Mouse (Mus musculus): Measurements from ENCODE around the gene Rassf7. TPM values are rescaled to one million over a fixed set of nuclear protein-coding genes. Genes with fewer than 3 reads are reported as not detected.

The Rassf7 gene
- polyA plus RNA-seq, 1 experiment from 2014 or later: 15.3 TPM

GRCm38 (mm10) chr7:141198121-141198520 lies 17.5 kb upstream of the Rassf7 start:
- H3K9me3 ChIP-seq: no peaks in the 10 kb centered on the region

DNA sequence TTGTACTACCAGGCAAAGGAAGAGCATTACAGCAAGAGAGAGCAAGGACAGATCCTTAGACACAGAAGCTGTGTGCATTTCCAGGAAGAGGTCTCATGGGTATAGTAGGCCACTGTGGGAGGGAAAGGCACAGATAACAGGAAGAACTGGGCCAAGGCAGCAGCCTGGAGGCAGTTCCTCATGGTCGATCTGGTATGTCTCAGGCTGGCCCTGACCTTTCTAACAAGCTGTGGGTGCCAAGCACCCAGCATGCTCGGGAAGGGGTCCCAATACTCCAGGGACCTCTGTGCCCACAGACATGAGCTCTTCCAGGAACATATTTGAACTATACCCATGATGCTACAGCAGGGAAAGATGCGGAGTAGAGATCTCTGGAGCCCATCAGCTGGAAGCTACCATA lies 11.1 kb upstream of the Rassf7 start:
- Histone ChIP-seq H3K4me2 (no peak overlapping the region), H3K36me3 (no peaks in the 10 kb centered on the region), H3K27ac (replicated peaks) (no peak overlapping the region), H3K9ac (no peak overlapping the region), H3K9me3 (no peaks in the 10 kb centered on the region), H3K27me3 (replicated peaks) (no peaks in the 10 kb centered on the region; the same call in 1 of the 2 replicates), H3K4me3 (no peak overlapping the region), H3K4me1 (no peaks in the 10 kb centered on the region)
- no peak for ATAC-seq (ENCODE audit: extremely low read depth, insufficient number of reproducible peaks, low FRiP score, low TSS enrichment)
- 71% methylated on average over 3 of the region's 3 CpGs for WGBS

More at GRCm38 (mm10) chr7:141198121-141198520, 17.5 kb upstream of the Rassf7 start:
- no peak for ATAC-seq (ENCODE audit: extremely low read depth, insufficient number of reproducible peaks, low FRiP score, low TSS enrichment)
- no peaks in the 10 kb centered on the region for H3K36me3 ChIP-seq
- H3K9ac ChIP-seq: no peak overlapping the region
- H3K27me3 ChIP-seq (replicated peaks): no peaks in the 10 kb centered on the region
- WGBS: 85% methylated on average over 4 of the region's 4 CpGs
- H3K4me3 ChIP-seq: no peak overlapping the region
- H3K4me1 ChIP-seq: peaks cover 10% of the 10 kb centered on the region
- no peak overlapping the region for H3K4me2 ChIP-seq
- no peak overlapping the region for H3K27ac ChIP-seq (replicated peaks)

DNA sequence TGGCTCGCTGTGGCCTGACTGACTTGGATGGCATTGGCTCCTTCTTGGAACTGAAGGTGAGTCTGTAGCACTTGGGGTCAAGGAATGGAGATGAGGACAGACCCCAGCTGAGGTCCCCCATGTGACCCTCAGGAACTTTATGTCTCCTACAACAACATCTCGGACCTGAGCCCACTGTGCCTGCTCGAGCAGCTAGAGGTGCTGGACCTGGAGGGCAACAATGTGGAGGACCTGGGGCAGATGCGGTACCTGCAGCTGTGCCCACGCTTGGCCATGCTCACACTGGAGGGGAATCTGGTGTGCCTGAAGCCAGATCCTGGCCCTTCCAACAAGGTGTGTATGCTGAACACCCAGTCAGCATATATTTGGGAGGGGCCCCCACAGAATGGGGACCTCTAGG lies 10.2 kb upstream of the Rassf7 start:
- WGBS: 84% methylated on average over 5 of the region's 5 CpGs
- Histone ChIP-seq H3K4me2 (no peak overlapping the region), H3K27ac (replicated peaks) (no peak overlapping the region), H3K4me3 (no peak overlapping the region), H3K9ac (no peak overlapping the region), H3K4me1 (0 out of 2 replicates have a peak, but pooled peaks cover 8% of the 10 kb centered on the region), H3K9me3 (no peaks in the 10 kb centered on the region), H3K36me3 (no peaks in the 10 kb centered on the region), H3K27me3 (replicated peaks) (peaks cover 1% of the 10 kb centered on the region; the same call in 1 of the 2 replicates)
- no peak for ATAC-seq (ENCODE audit: extremely low read depth, insufficient number of reproducible peaks, low FRiP score, low TSS enrichment)

DNA sequence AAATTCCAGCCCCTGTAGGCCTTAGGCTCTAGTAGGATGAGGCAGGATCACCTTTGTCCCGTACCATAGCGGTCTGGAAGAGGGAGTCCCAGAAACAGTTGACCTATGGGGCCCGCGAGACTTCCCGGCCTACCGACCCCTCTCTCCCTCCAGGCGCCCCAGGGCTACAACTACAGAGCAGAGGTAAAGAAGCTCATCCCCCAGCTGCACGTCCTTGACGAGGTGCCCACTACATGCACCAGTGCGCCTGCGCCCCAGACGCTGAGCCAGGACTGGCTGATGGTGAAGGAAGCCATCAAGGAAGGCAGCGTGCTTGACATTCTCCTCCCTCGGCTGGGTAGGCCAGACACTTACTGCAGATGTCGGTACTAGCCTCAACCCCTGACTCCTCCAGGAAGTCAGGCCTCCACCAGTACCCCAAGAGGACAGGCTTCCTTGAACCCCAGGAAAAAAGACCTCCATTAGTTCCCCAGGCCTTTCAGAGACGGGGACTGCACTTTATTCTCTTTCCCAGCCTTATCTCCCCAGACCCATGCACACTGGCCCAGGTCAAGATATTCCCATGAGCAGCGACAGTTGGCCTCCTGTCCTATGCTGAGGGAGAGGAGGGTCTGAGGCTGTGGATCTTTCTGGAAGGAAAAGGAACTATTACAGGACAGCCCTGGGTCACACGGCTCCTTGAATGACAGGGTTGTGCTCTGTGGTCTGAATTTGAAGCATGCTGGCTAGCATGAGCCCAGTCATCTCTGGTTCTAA lies 9.3 kb upstream of the Rassf7 start:
- Histone ChIP-seq H3K4me3 (no peak overlapping the region), H3K4me2 (no peak overlapping the region), H3K36me3 (no peaks in the 10 kb centered on the region), H3K27me3 (replicated peaks) (peaks cover 9% of the 10 kb centered on the region), H3K4me1 (0 out of 2 replicates have a peak, but pooled peaks cover 8% of the 10 kb centered on the region), H3K27ac (replicated peaks) (no peak overlapping the region), H3K9me3 (no peaks in the 10 kb centered on the region), H3K9ac (no peak overlapping the region)
- no peak for ATAC-seq (ENCODE audit: extremely low read depth, insufficient number of reproducible peaks, low FRiP score, low TSS enrichment)
- WGBS: 83% methylated on average over 18 of the region's 18 CpGs

DNA sequence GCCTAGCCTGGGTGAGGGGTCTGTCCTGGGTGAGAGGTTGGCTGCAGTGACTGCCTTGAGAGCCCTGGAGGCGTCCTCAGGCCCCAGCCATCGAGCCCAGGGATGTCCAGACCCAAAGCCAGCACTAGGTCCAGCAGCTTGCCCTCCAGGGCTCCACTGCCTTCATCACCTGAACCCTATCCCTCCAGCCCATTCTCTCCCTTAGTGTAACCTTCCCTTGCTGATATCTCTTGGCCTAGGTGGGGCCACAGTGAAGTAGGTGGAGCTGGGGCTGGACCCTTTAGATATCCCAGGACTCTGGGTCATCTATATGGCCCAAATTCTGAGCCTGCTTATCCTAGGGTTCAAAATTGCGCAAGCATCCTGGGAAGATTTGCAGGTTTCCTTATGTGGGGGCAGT lies 6.1 kb upstream of the Rassf7 start:
- Histone ChIP-seq H3K27ac (replicated peaks) (no peak overlapping the region), H3K27me3 (replicated peaks) (peaks cover 12% of the 10 kb centered on the region), H3K9ac (0 out of 2 replicates have a peak overlapping the region, but pooled peaks have one; percentile 10), H3K4me3 (no peak overlapping the region), H3K9me3 (no peaks in the 10 kb centered on the region), H3K36me3 (no peaks in the 10 kb centered on the region), H3K4me1 (peaks cover 17% of the 10 kb centered on the region), H3K4me2 (no peak overlapping the region)
- WGBS: 66% methylated on average over 3 of the region's 3 CpGs
- ATAC-seq (ENCODE audit: extremely low read depth, insufficient number of reproducible peaks, low FRiP score, low TSS enrichment): no peak

- Histone ChIP-seq H3K4me2 (no peak overlapping the region), H3K4me3 (no peak overlapping the region), H3K9ac (no peak overlapping the region), H3K27ac (replicated peaks) (no peak overlapping the region), H3K4me1 (peaks cover 23% of the 10 kb centered on the region), H3K9me3 (no peaks in the 10 kb centered on the region), H3K27me3 (replicated peaks) (peaks cover 12% of the 10 kb centered on the region), H3K36me3 (no peaks in the 10 kb centered on the region)
- no peak for ATAC-seq (ENCODE audit: extremely low read depth, insufficient number of reproducible peaks, low FRiP score, low TSS enrichment)
- WGBS: 63% methylated on average over 12 of the region's 12 CpGs
These were observed 5.5 kb upstream of the Rassf7 start for GRCm38 (mm10) chr7:141210137-141210536.

- Histone ChIP-seq H3K4me2 (no peak overlapping the region), H3K9ac (no peak overlapping the region), H3K9me3 (no peaks in the 10 kb centered on the region), H3K36me3 (no peaks in the 10 kb centered on the region), H3K4me3 (no peak overlapping the region), H3K27ac (replicated peaks) (no peak overlapping the region), H3K27me3 (replicated peaks) (peaks cover 12% of the 10 kb centered on the region), H3K4me1 (peaks cover 24% of the 10 kb centered on the region)
- no peak for ATAC-seq (ENCODE audit: extremely low read depth, insufficient number of reproducible peaks, low FRiP score, low TSS enrichment)
- WGBS: 80% methylated on average over 14 of the region's 14 CpGs
These were observed 5.0 kb upstream of the Rassf7 start for GRCm38 (mm10) chr7:141210606-141211131.

- Histone ChIP-seq H3K9ac (no peak overlapping the region), H3K4me1 (peaks cover 41% of the 10 kb centered on the region), H3K4me2 (no peak overlapping the region), H3K27ac (replicated peaks) (no peak overlapping the region), H3K9me3 (no peaks in the 10 kb centered on the region), H3K36me3 (peaks cover 5% of the 10 kb centered on the region; the same call in 1 of the 2 replicates), H3K4me3 (no peak overlapping the region), H3K27me3 (replicated peaks) (peaks cover 12% of the 10 kb centered on the region)
- 83% methylated on average over 3 of the region's 3 CpGs for WGBS
- ATAC-seq (ENCODE audit: extremely low read depth, insufficient number of reproducible peaks, low FRiP score, low TSS enrichment): no peak
These were observed 2.5 kb upstream of the Rassf7 start for GRCm38 (mm10) chr7:141213133-141213532.

DNA sequence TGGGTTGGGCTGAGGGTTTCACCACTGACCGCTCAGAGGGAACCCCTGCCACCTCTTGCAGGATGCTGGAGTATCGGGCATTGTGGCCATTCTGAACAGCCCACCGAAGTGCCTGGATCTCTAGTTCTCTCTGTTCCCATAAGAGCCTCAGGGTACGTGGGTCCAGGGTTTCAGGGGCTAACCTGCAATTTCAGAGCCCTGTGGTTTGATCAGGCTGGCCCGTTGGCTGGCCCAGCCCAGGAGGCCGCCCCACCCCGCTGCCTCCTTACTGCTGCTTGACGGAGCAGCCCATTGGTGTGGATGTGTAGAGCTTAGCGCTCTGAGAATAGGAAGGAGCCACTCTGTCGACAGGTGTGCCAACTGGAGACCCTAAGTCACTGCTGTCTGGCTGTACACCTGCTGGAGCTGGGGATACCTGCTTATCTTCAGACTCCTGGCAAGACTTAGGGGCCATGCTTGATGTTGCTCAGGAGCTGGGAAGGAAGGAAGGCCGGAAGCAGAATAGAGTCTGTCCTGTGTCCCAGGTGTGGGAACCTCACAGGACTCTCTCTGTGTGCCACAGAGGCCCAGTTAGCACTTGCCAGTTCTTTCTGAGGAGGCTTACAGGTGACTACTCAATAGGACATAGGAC lies 1.9 kb upstream of the Rassf7 start, which contains the start of gene Lmntd2:
Gene Lmntd2 (minus strand): TSS at position 476 of the 631 bp plus-strand sequence.
- peaks cover 12% of the 10 kb centered on the region for H3K27me3 ChIP-seq (replicated peaks)
- H3K4me2 ChIP-seq: peak within 1 kb of the TSS; percentile 77
- H3K4me1 ChIP-seq: peaks cover 43% of the 10 kb centered on the region
- H3K27ac ChIP-seq (replicated peaks): peak within 1 kb of the TSS; percentile 74
- H3K9ac ChIP-seq: peak within 1 kb of the TSS; percentile 84
- no peaks in the 10 kb centered on the region for H3K9me3 ChIP-seq
- WGBS: 86% methylated on average over 11 of the region's 11 CpGs
- peak within 1 kb of the TSS; percentile 67 for H3K4me3 ChIP-seq
- peaks cover 11% of the 10 kb centered on the region for H3K36me3 ChIP-seq
- no peak for ATAC-seq (ENCODE audit: extremely low read depth, insufficient number of reproducible peaks, low FRiP score, low TSS enrichment)

DNA sequence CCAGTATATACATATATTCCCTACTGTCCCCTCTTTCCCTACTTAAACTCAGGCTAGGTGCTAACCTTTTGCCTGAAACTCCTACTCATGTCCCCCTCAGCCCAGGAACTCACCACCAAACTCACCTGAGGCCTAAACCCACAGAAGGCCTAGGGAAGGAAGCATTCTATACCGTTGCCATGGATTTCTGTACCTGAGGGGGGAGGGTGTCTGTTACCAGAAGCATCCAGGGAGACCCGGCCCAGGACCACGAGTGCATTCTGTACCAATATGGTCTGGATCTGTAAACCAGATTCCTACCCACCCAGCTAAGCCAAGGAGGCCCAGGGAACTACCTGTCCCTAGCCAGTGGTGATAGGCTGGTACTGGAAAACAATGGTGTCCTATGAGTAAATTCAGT lies 1.4 kb upstream of the Rassf7 start:
- 75% methylated on average over 3 of the region's 3 CpGs for WGBS
- no peak for ATAC-seq (ENCODE audit: extremely low read depth, insufficient number of reproducible peaks, low FRiP score, low TSS enrichment)
- H3K27me3 ChIP-seq (replicated peaks): peaks cover 12% of the 10 kb centered on the region
- no peak overlapping the region for H3K4me2 ChIP-seq
- no peaks in the 10 kb centered on the region for H3K9me3 ChIP-seq
- H3K4me1 ChIP-seq: peaks cover 44% of the 10 kb centered on the region
- no peak overlapping the region for H3K27ac ChIP-seq (replicated peaks)
- peaks cover 16% of the 10 kb centered on the region for H3K36me3 ChIP-seq
- H3K4me3 ChIP-seq: no peak overlapping the region
- H3K9ac ChIP-seq: no peak overlapping the region

DNA sequence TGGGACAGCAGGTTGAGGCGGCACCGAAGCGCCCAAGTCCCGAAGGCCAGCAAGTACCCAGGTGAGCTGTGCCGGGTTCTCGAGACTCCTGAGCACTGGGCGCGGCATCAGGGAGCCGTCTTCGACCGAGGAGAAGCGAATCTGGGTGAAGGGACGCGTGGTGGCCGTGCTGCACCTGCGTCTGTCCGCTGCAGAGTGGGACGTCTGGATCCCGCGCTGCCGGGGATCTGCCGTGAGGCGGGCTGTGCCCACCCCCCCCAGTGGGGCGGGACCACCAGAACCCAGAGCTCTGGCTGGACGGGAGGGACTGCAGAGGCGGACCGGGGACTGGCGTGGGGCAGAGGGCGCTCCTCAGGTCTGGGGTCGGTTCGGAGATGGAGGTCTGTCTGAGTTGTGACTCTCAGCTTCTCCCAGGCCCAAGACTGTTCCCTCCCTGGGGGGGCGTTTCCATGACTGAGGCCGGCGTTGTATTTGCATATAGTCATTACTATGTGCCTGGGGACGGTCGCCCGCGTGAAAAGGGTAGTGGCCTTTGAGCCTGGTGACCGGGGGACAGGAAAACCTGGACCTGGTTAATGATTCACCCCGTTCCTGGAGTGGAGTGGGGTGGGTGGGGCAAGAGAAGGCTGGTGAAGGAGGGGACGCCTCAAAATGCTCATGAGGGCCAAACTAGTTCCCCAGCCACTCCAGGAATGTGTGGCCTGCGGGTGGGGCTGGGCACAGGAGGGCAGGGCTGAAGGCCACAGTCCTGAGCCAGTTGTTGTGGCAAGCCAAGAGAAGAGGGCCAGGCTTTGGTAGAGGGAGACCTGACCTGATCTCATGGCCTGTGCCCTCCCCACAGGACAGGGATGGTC lies 447 bp downstream of the Rassf7 start:
- 2% methylated on average over 42 of the region's 42 CpGs for WGBS
- ATAC-seq (ENCODE audit: extremely low read depth, insufficient number of reproducible peaks, low FRiP score, low TSS enrichment): peak; percentile 29
- H3K9me3 ChIP-seq: no peaks in the 10 kb centered on the region
- H3K27me3 ChIP-seq (replicated peaks): peaks cover 5% of the 10 kb centered on the region; the same call in 1 of the 2 replicates
- H3K27ac ChIP-seq (replicated peaks): peak overlapping the region; percentile 78
- H3K9ac ChIP-seq: peak overlapping the region; percentile 82
- peak overlapping the region; percentile 77 for H3K4me2 ChIP-seq
- H3K4me3 ChIP-seq: peak overlapping the region; percentile 67
- H3K4me1 ChIP-seq: peaks cover 52% of the 10 kb centered on the region
- H3K36me3 ChIP-seq: peaks cover 20% of the 10 kb centered on the region

Data from heart, embryonic 13.5 days (tissue).